Mouse (Mus musculus) megakaryocyte, embryonic 14.5 days (primary cell): ENCODE results near the gene Gas8. TPM values are rescaled to one million over a fixed set of nuclear protein-coding genes. Genes with fewer than 3 reads are reported as not detected.
"Not testable (repeated sequence)": the region's sequence is repeated elsewhere in the genome, so short reads cannot be mapped to it uniquely, and the experiment has no call there.

Experiments
- H3K27me3 ChIP-seq: replicated peaks from 2 replicates; pipeline ENCODE3; 2012; ENCODE audit warnings: inconsistent platforms
- H3K36me3 ChIP-seq: replicated peaks from 2 replicates; pipeline ENCODE3; 2012; ENCODE audit warnings: low read length, inconsistent platforms, mixed read lengths
- H3K4me1 ChIP-seq: 2 replicates; pipeline ENCODE4 v1.6.1; 2012; ENCODE audit warnings: inconsistent platforms
- H3K4me3 ChIP-seq: replicated peaks from 2 replicates; pipeline ENCODE3; 2012; ENCODE audit warnings: moderate library complexity, mild to moderate bottlenecking, inconsistent platforms
- H3K9me3 ChIP-seq: 2 replicates; pipeline ENCODE4 v1.6.1; 2012; ENCODE audit warnings: inconsistent platforms
- FLI1 ChIP-seq: IDR thresholded peaks from 2 replicates; pipeline ENCODE4 v1.6.1; 2012; ENCODE audit warnings: low read length, inconsistent platforms, mixed read lengths
- GATA1 ChIP-seq: IDR thresholded peaks from 3 replicates; pipeline ENCODE4 v1.6.1; 2012; ENCODE audit warnings: mixed read lengths, low read length, inconsistent platforms, borderline replicate concordance
- polyA plus RNA-seq: library from polyadenylated mRNA; stranded (reverse); fragments of >175 nt; gene quantifications from 2 replicates; pipeline ENCODE4 v1.2.3, GENCODE M21; 2012; ENCODE audit warnings: low replicate concordance; ENCODE audit not compliant: insufficient read depth

The Gas8 gene
- polyA plus RNA-seq: 3.7 and 21.3 TPM in 2 replicates

- no peak for TF ChIP-seq GATA1
- TF ChIP-seq FLI1: no peak
- H3K9me3 ChIP-seq: no peaks in the 10 kb centered on the region
- H3K27me3 ChIP-seq: peaks cover 40% of the 10 kb centered on the region
- peak within 1 kb of the TSS; percentile 93 for H3K4me3 ChIP-seq
- H3K36me3 ChIP-seq: peaks cover 33% of the 10 kb centered on the region
- peaks cover 47% of the 10 kb centered on the region for H3K4me1 ChIP-seq
Observed at GRCm38 (mm10) chr8:123518667-123519066, at the start of gene Gas8. TSS of gene Gas8 (plus strand) at chr8:123518834.

- H3K9me3 ChIP-seq, H3K36me3 ChIP-seq, H3K4me3 ChIP-seq, H3K27me3 ChIP-seq: not testable (repeated sequence)
- H3K4me1 ChIP-seq: peaks cover 46% of the 10 kb centered on the region
Observed at GRCm38 (mm10) chr8:123472991-123473390, 45.6 kb upstream of the Gas8 start.

GRCm38 (mm10) chr8:123474549-123474948, 44.1 kb upstream of the Gas8 start:
- H3K4me1 ChIP-seq: peaks cover 52% of the 10 kb centered on the region
- H3K4me3 ChIP-seq, H3K36me3 ChIP-seq, H3K9me3 ChIP-seq, H3K27me3 ChIP-seq: not testable (repeated sequence)

- no peaks in the 10 kb centered on the region for H3K9me3 ChIP-seq
- peaks cover 21% of the 10 kb centered on the region for H3K36me3 ChIP-seq
- peaks cover 59% of the 10 kb centered on the region for H3K4me1 ChIP-seq
- no peak for TF ChIP-seq FLI1
- peak overlapping the region; percentile 97 for H3K4me3 ChIP-seq
- no peaks in the 10 kb centered on the region for H3K27me3 ChIP-seq
Observed at GRCm38 (mm10) chr8:123476911-123477736, 41.5 kb upstream of the Gas8 start.

GRCm38 (mm10) chr8:123477737-123478258, 40.8 kb upstream of the Gas8 start, which contains the start of gene Afg3l1:
TSS of gene Afg3l1 (plus strand) at chr8:123477903.
- TF ChIP-seq GATA1: no peak
- TF ChIP-seq FLI1: no peak
- Histone ChIP-seq H3K9me3 (no peaks in the 10 kb centered on the region), H3K36me3 (peaks cover 28% of the 10 kb centered on the region), H3K27me3 (no peaks in the 10 kb centered on the region), H3K4me1 (peaks cover 59% of the 10 kb centered on the region), H3K4me3 (peak within 1 kb of the TSS; percentile 97)

DNA sequence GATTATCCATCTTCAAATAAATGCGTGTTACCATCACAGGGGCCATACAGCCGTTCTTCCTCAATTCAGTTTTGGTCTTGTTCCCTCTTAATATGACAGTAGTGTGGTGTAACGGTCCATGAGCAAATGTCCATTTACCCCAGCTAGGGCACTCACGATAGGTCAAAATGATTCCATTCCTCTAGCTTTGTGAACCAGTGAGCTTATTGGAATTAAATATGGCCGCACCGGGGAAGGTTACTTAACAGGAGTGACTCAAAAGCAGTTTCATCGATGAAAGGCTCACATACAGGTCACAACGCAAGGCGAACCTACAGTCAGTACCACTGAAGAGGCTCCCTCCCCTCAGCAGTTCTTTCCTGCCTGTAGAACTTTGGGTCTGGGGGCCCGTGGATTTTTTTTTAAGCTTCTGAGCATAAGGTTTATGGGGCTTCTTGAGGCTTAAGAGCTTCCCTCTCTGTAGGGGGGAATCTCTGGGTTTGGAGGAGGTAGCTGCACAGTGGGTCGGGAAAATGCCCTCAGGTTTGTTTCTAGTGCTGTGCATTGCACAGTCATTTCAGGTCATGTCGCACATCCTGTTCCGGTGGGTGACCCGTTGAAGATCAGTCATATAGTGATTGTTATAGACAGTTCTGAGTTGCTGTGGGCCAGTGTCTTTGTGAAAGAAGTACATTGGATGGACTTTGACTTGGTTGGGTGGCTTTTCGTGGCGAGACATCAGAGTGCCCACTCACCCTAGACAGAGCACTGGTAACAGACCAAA, 40.0 kb upstream of the Gas8 start:
- peaks cover 36% of the 10 kb centered on the region for H3K36me3 ChIP-seq

DNA sequence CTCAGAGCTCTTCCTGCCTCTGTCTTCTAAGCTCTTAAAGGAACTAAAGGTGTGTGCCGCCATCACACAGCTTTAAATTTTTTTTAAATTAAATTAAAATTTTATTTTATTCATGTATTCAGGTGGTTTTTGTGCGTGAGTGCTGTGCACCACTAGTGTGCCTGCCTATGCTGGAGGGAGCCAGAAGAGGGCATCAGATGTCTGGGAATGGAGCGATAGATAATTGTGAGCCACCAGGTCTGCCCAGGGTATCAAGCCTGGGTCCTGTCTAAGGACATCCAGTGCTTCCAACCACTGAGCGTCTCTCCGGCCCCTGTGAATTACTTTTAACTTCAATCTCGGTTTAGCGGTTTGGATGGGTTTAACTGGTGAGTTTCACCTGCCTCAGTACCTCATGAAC, 36.0 kb upstream of the Gas8 start:
- H3K36me3 ChIP-seq: peaks cover 74% of the 10 kb centered on the region
- H3K4me1 ChIP-seq: peaks cover 35% of the 10 kb centered on the region
- no peaks in the 10 kb centered on the region for H3K27me3 ChIP-seq
- no peak overlapping the region for H3K4me3 ChIP-seq
- TF ChIP-seq GATA1: no peak
- TF ChIP-seq FLI1: no peak
- H3K9me3 ChIP-seq: no peaks in the 10 kb centered on the region

More for the DNA sequence above, 40.0 kb upstream of the Gas8 start:
- TF ChIP-seq FLI1: no peak
- TF ChIP-seq GATA1: no peak
- Histone ChIP-seq H3K4me3 (peak overlapping the region; percentile 97), H3K9me3 (no peaks in the 10 kb centered on the region), H3K4me1 (peaks cover 62% of the 10 kb centered on the region), H3K27me3 (no peaks in the 10 kb centered on the region)

- Histone ChIP-seq H3K4me1 (peaks cover 9% of the 10 kb centered on the region), H3K9me3 (no peaks in the 10 kb centered on the region), H3K4me3 (no peak overlapping the region), H3K27me3 (no peaks in the 10 kb centered on the region), H3K36me3 (peaks cover 97% of the 10 kb centered on the region)
- no peak for TF ChIP-seq FLI1
- TF ChIP-seq GATA1: no peak
Observed at GRCm38 (mm10) chr8:123491280-123492075, 27.2 kb upstream of the Gas8 start.

- H3K4me3 ChIP-seq: no peak overlapping the region
- H3K4me1 ChIP-seq: peaks cover 9% of the 10 kb centered on the region
- TF ChIP-seq FLI1: no peak
- no peak for TF ChIP-seq GATA1
- H3K36me3 ChIP-seq: peaks cover 98% of the 10 kb centered on the region
- no peaks in the 10 kb centered on the region for H3K27me3 ChIP-seq
- H3K9me3 ChIP-seq: no peaks in the 10 kb centered on the region
Observed at GRCm38 (mm10) chr8:123492898-123493297, 25.7 kb upstream of the Gas8 start.

GRCm38 (mm10) chr8:123497699-123498098, 20.9 kb upstream of the Gas8 start:
- Histone ChIP-seq H3K9me3 (no peaks in the 10 kb centered on the region; the same call in 1 of the 2 replicates), H3K4me3 (no peak overlapping the region), H3K27me3 (no peaks in the 10 kb centered on the region), H3K4me1 (peaks cover 9% of the 10 kb centered on the region), H3K36me3 (peaks cover 100% of the 10 kb centered on the region)
- no peak for TF ChIP-seq GATA1
- TF ChIP-seq FLI1: no peak
